ENCODE assay signal across 16 mouse cellular contexts in genomic region chr6:87807735-87808440, GRCm38 (mm10). TPM values are rescaled to one million over a fixed set of nuclear protein-coding genes. Genes with fewer than 3 reads are reported as not detected.
DNase-seq lines count a peak whose midpoint lies in the region; ATAC-seq and TF ChIP-seq lines count a peak whose summit lies in the region.
"Had no signal": no experiment of that assay in that cellular context is flagged by ENCODE, and none has a peak within 500 bp of the region (broad histone marks: within the 10 kb centered on the region; RNA-seq: fewer than 3 reads in every experiment).

No protein-coding gene starts in this region.

- H3K9me3 ChIP-seq in liver, postnatal 0 days (ENCODE audit: low read length) = no peaks in the 10 kb centered on the region
- H3K9me3 ChIP-seq: limb, embryonic 12.5 days had no signal

- H3K4me3 ChIP-seq in kidney, adult 2 months (ENCODE audit: insufficient read depth, low read depth, low read length) = no peak overlapping the region
- H3K4me3 ChIP-seq in bone marrow, adult 2 months (replicated peaks; ENCODE audit: control insufficient read depth, low read depth, low read length) = peak overlapping the region; percentile 46
- H3K4me3 ChIP-seq in liver, postnatal 0 days (ENCODE audit: low read depth, low read length) = peak overlapping the region; percentile 97
- H3K4me3 ChIP-seq: left cerebral cortex, adult 2 months; limb, embryonic 12.5 days had no signal

- TF ChIP-seq EP300 in liver, postnatal 0 days (IDR thresholded peaks at IDR 0.05; ENCODE audit: low read depth) = peak; percentile 24; the same call in 1 of the 2 replicates

- no peak for ATAC-seq in liver, postnatal 0 days
- ATAC-seq in CD4-positive, CD25-positive, alpha-beta regulatory T cell, adult 4 months = no peak
- ATAC-seq: forebrain, postnatal 0 days had no signal

- peak overlapping the region; percentile 93 for H3K9ac ChIP-seq in liver, postnatal 0 days (replicated peaks)
- H3K9ac ChIP-seq: forebrain, postnatal 0 days; limb, embryonic 12.5 days had no signal

- H3K27ac ChIP-seq in kidney, adult 2 months (ENCODE audit: insufficient read depth, low read depth, low read length) = peak overlapping the region; percentile 2; the same call in 1 of the 2 replicates
- H3K27ac ChIP-seq in bone marrow, adult 2 months (ENCODE audit: control insufficient read depth, insufficient read depth, low read depth, low read length, poor library complexity) = peak overlapping the region; percentile 72
- peak overlapping the region; percentile 100 for H3K27ac ChIP-seq in liver, postnatal 0 days (ENCODE audit: low read depth)
- H3K27ac ChIP-seq: left cerebral cortex, adult 2 months; limb, embryonic 12.5 days; stomach, postnatal 0 days had no signal

- no peaks in the 10 kb centered on the region for H3K27me3 ChIP-seq in kidney, adult 2 months (replicated peaks; ENCODE audit: control insufficient read depth, insufficient read depth, low read length)
- H3K27me3 ChIP-seq in liver, postnatal 0 days (ENCODE audit: insufficient read depth, low read length) = no peaks in the 10 kb centered on the region
- H3K27me3 ChIP-seq: limb, embryonic 12.5 days had no signal

- peak overlapping the region; percentile 72 for H3K4me2 ChIP-seq in liver, postnatal 0 days (ENCODE audit: low read depth, low read length)
- H3K4me2 ChIP-seq: limb, embryonic 12.5 days had no signal

- no peak for DNase-seq in kidney, adult 2 months
- DNase-seq in kidney, adult 9 months = no peak
- peak; percentile 76 for DNase-seq in liver
- DNase-seq in liver, postnatal 0 days = peak; percentile 26
- no peak for DNase-seq in ovary, adult 18-20 months (ENCODE audit: low spot score)
- DNase-seq: cerebellum, postnatal 10 days; embryo, embryonic 11 days; forebrain, postnatal 0 days; kidney, postnatal 10 days; thymus, postnatal 4 days had no signal

- no peak for TF ChIP-seq POLR2A in kidney, adult 2 months (IDR thresholded peaks at IDR 0.05; ENCODE audit: low read depth, low read length)
- no peak for TF ChIP-seq POLR2A in bone marrow, adult 2 months (IDR thresholded peaks at IDR 0.05; ENCODE audit: borderline replicate concordance, control insufficient read depth, low read depth, low read length)

- 67% methylated on average over 4 of the region's 4 CpGs for WGBS in kidney, adult 2 months
- WGBS in bone marrow, adult 2 months = 64% methylated on average over 4 of the region's 4 CpGs
- 59% methylated on average over 4 of the region's 4 CpGs for WGBS in liver, postnatal 0 days (ENCODE audit: insufficient replicate concordance)

- TF ChIP-seq CTCF in kidney, adult 2 months (conservative IDR thresholded peaks at IDR 0.05; ENCODE audit: insufficient read depth, insufficient read length, low read depth, low read length) = no peak
- TF ChIP-seq CTCF in bone marrow, adult 2 months (IDR thresholded peaks at IDR 0.05; ENCODE audit: control insufficient read depth, insufficient read depth, low read length) = no peak
- TF ChIP-seq CTCF in liver, postnatal 0 days (IDR thresholded peaks at IDR 0.05; ENCODE audit: low read depth) = no peak

- H3K36me3 ChIP-seq in kidney, adult 2 months (ENCODE audit: control insufficient read depth, insufficient read depth, low read length) = no peaks in the 10 kb centered on the region
- H3K36me3 ChIP-seq in liver, postnatal 0 days (replicated peaks; ENCODE audit: insufficient read depth, low read length) = peaks cover 33% of the 10 kb centered on the region

- peaks cover 16% of the 10 kb centered on the region for H3K4me1 ChIP-seq in kidney, adult 2 months (ENCODE audit: control insufficient read depth, insufficient read depth, low read length)
- H3K4me1 ChIP-seq in bone marrow, adult 2 months (ENCODE audit: control insufficient read depth, insufficient read depth, low read length) = peaks cover 13% of the 10 kb centered on the region; the same call in 1 of the 2 replicates
- peaks cover 48% of the 10 kb centered on the region for H3K4me1 ChIP-seq in liver, postnatal 0 days (ENCODE audit: insufficient read depth)

RNA-seq across cellular contexts. Expression of gene Rab43, which starts 4.1 kb away (rescaled TPM):
- polyA plus RNA-seq in kidney, adult 2 months (2012; rRNA removed) = 49.5 and 52.0 TPM in 2 replicates
- 31.2 and 44.9 TPM in 2 replicates for polyA plus RNA-seq in bone marrow, adult 2 months (2011; ENCODE audit: insufficient read depth, insufficient read length, low replicate concordance, missing spikeins)
- 44.4 and 45.4 TPM in 2 replicates for polyA plus RNA-seq in liver, postnatal 0 days (2015; fragmentation: Nextera tagmentation; extraction: Ambion mirVana)
- polyA plus RNA-seq in CD4-positive, CD25-positive, alpha-beta regulatory T cell, adult 4 months (2017; shearing (Covaris generic)) = 10 to 100 TPM; 10.1 to 12.7 TPM

RNA-seq across cellular contexts. Expression of gene Gm45140, which starts 27.7 kb away (rescaled TPM):
- polyA plus RNA-seq in kidney, adult 2 months (2012; rRNA removed) = 0.53 and 0.77 TPM in 2 replicates
- polyA plus RNA-seq in bone marrow, adult 2 months (2011; ENCODE audit: insufficient read depth, insufficient read length, low replicate concordance, missing spikeins) = 7.3 and 18.0 TPM in 2 replicates
- 2.8 and 3.2 TPM in 2 replicates for polyA plus RNA-seq in liver, postnatal 0 days (2015; fragmentation: Nextera tagmentation; extraction: Ambion mirVana)
- 1 to 10 TPM; 3.7 to 5.3 TPM for polyA plus RNA-seq in CD4-positive, CD25-positive, alpha-beta regulatory T cell, adult 4 months (2017; shearing (Covaris generic))

RNA-seq across cellular contexts. Expression of gene Gp9, which starts 30.0 kb away (rescaled TPM):
- 0.66 and 1.1 TPM in 2 replicates for polyA plus RNA-seq in kidney, adult 2 months (2012; rRNA removed)
- polyA plus RNA-seq in bone marrow, adult 2 months (2011; ENCODE audit: insufficient read depth, insufficient read length, low replicate concordance, missing spikeins) = 49.0 and 59.4 TPM in 2 replicates
- polyA plus RNA-seq in liver, postnatal 0 days (2015; fragmentation: Nextera tagmentation; extraction: Ambion mirVana) = 36.5 and 38.0 TPM in 2 replicates
- not detected for polyA plus RNA-seq in CD4-positive, CD25-positive, alpha-beta regulatory T cell, adult 4 months (2017; shearing (Covaris generic))
- polyA plus RNA-seq: C2C12 had no signal

RNA-seq across cellular contexts. Expression of gene Isy1, which starts 30.7 kb away (rescaled TPM):
- 14.1 and 18.4 TPM in 2 replicates for polyA plus RNA-seq in kidney, adult 2 months (2012; rRNA removed)
- polyA plus RNA-seq in bone marrow, adult 2 months (2011; ENCODE audit: insufficient read depth, insufficient read length, low replicate concordance, missing spikeins) = 21.9 and 34.4 TPM in 2 replicates
- 19.7 and 19.8 TPM in 2 replicates for polyA plus RNA-seq in liver, postnatal 0 days (2015; fragmentation: Nextera tagmentation; extraction: Ambion mirVana)
- polyA plus RNA-seq in CD4-positive, CD25-positive, alpha-beta regulatory T cell, adult 4 months (2017; shearing (Covaris generic)) = 10 to 100 TPM; 86.8 to 89.1 TPM

RNA-seq across cellular contexts. Expression of gene Cnbp, which starts 43.0 kb away (rescaled TPM):
- 175 and 184 TPM in 2 replicates for polyA plus RNA-seq in kidney, adult 2 months (2012; rRNA removed)
- polyA plus RNA-seq in bone marrow, adult 2 months (2011; ENCODE audit: insufficient read depth, insufficient read length, low replicate concordance, missing spikeins) = 180 and 237 TPM in 2 replicates
- 445 and 452 TPM in 2 replicates for polyA plus RNA-seq in liver, postnatal 0 days (2015; fragmentation: Nextera tagmentation; extraction: Ambion mirVana)
- polyA plus RNA-seq in CD4-positive, CD25-positive, alpha-beta regulatory T cell, adult 4 months (2017; shearing (Covaris generic)) = 1,000 to 10,000 TPM in 1 of 2 experiments, 100 to 1,000 TPM in 1; 984 to 1,123 TPM

Comparison
In these comparisons a context has a peak if more than half of its experiments do, and no peak if none do; other contexts are left out.
1. DNase-seq: peak in liver (single experiment) and liver, postnatal 0 days (single experiment); none in kidney, adult 2 months (single experiment), kidney, adult 9 months (single experiment) and ovary, adult 18-20 months (single experiment).
2. H3K27ac ChIP-seq: peak in every context shown above with its lines; median percentile 100 in liver, postnatal 0 days; 72 in bone marrow, adult 2 months; 2 in kidney, adult 2 months.
3. RNA of gene Gp9, which starts 30.0 kb away (polyA plus RNA-seq): 49.0 to 59.4 TPM in bone marrow, adult 2 months and 36.5 to 38.0 TPM in liver, postnatal 0 days; 0.66 to 1.1 TPM in kidney, adult 2 months and not detected in CD4-positive, CD25-positive, alpha-beta regulatory T cell, adult 4 months; every median in the first group is over 10 times any median in the second.